Mouse (Mus musculus) heart, embryonic 14.5 days (tissue): ENCODE results near the gene BC035947. TPM values are rescaled to one million over a fixed set of nuclear protein-coding genes. Genes with fewer than 3 reads are reported as not detected.

ENCODE experiments used
- ATAC-seq: fragments of 200-750 bp; cut with Nextera tagmentation; 2 replicates; pipeline ENCODE4 v1.8.0; 2017; ENCODE audit warnings: low read depth, moderate TSS enrichment; ENCODE audit not compliant: insufficient number of reproducible peaks, insufficient read depth, low FRiP score
- H3K27ac ChIP-seq, 2 experiments: fragments of 200-500 bp in 1 of 2; fragments of 300-500 bp in 1 of 2; sonication (generic) in 1 of 2; replicated peaks in 1 of 2; 2 replicates each; pipeline ENCODE4 v1.5.1; 2012 to 2014; ENCODE audit warnings: low read depth in 2 of 2, low read length in 2 of 2, control low read depth in 1 of 2, mild to moderate bottlenecking in 1 of 2, mixed read lengths in 1 of 2; ENCODE audit not compliant: control insufficient read depth in 1 of 2, insufficient read depth in 1 of 2
- H3K27me3 ChIP-seq: fragments of 300-500 bp; sonication (generic); 2 replicates; pipeline ENCODE4 v1.6.1; 2014; ENCODE audit warnings: mild to moderate bottlenecking, low read length, control low read depth; ENCODE audit not compliant: control insufficient read depth, insufficient read depth
- H3K36me3 ChIP-seq: fragments of 300-500 bp; sonication (generic); 2 replicates; pipeline ENCODE4 v1.6.1; 2014; ENCODE audit warnings: mild to moderate bottlenecking, control low read depth, low read length, mixed read lengths; ENCODE audit not compliant: control insufficient read depth, insufficient read depth
- H3K4me1 ChIP-seq, 2 experiments: fragments of 200-500 bp in 1 of 2; fragments of 300-500 bp in 1 of 2; sonication (generic) in 1 of 2; 2 replicates each; pipeline ENCODE4 v1.6.1; 2012 to 2014; ENCODE audit warnings: low read length in 2 of 2, control low read depth in 1 of 2, mixed read lengths in 1 of 2; ENCODE audit not compliant: control insufficient read depth in 2 of 2, insufficient read depth in 2 of 2
- H3K4me2 ChIP-seq: fragments of 300-500 bp; sonication (generic); 2 replicates; pipeline ENCODE4 v1.6.1; 2014; ENCODE audit warnings: mild to moderate bottlenecking, low read length
- H3K4me3 ChIP-seq, 2 experiments: fragments of 200-500 bp in 1 of 2; fragments of 300-500 bp in 1 of 2; sonication (generic) in 1 of 2; 2 replicates each; pipeline ENCODE4 v1.5.1; 2012 to 2014; ENCODE audit warnings: low read length in 2 of 2, mild to moderate bottlenecking in 2 of 2, control low read depth in 1 of 2, low read depth in 1 of 2, moderate library complexity in 1 of 2; ENCODE audit not compliant: control insufficient read depth in 1 of 2, insufficient read depth in 1 of 2
- H3K9ac ChIP-seq: fragments of 300-500 bp; sonication (generic); 2 replicates; pipeline ENCODE4 v1.6.1; 2014; ENCODE audit warnings: mild to moderate bottlenecking, low read length
- H3K9me3 ChIP-seq: fragments of 300-500 bp; sonication (generic); 2 replicates; pipeline ENCODE4 v1.6.1; 2016; ENCODE audit warnings: low read length, control low read depth; ENCODE audit not compliant: control insufficient read depth
- WGBS: fragments of 180-500 bp; shearing (Covaris S2); extraction: QIAGEN DNeasy Blood & Tissue Kit; methylation state at CpG from one replicate; pipeline ENCODE4 v1.1.7; 2014; 5-methylcytosine and 5-hydroxymethylcytosine counted together
- polyA plus RNA-seq: library from polyadenylated mRNA; unstranded; fragments of >200 nt; fragmentation: Nextera tagmentation; extraction: Ambion mirVana; gene quantifications from 2 replicates; pipeline ENCODE4 v1.2.1, GENCODE M21; 2014

BC035947 gene
- polyA plus RNA-seq, 1 experiment from 2014 or later, result not detected

- ATAC-seq, result no peak
- 86% methylated on average over 16 of the region's 16 CpGs for WGBS
Measured at GRCm38 (mm10) chr1:78501036-78501435, 10.9 kb downstream of the BC035947 start.

DNA sequence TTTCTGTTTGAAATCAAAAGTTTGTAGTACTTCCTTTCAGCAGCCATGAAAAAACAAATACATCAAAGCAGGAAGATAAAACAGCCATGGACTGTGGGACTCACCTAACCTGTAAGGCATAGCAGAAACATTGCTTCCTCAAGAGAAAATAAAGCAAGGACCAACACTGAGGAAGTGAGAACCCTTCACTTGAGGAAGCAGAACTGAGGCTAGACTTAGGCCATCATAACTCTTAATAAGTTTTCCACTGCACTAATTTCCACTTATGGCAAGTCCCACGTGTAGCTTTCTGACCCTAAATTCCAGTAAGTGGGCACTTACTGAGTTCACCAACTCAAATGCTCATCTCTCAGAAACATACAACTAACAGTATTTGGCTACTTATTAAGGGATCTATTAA, 21.8 kb downstream of the BC035947 start:
- H3K4me1 ChIP-seq, result peaks cover 0 to 15% of the 10 kb centered on the region in 2 experiments; a peak in 2 of 4 replicates
- no peaks in the 10 kb centered on the region for H3K36me3 ChIP-seq
- H3K9ac ChIP-seq, result no peak overlapping the region
- WGBS, result 70% methylated on average over 1 of the region's 1 CpGs
- no peaks in the 10 kb centered on the region for H3K9me3 ChIP-seq
- H3K4me2 ChIP-seq, result no peak overlapping the region
- H3K27me3 ChIP-seq, result no peaks in the 10 kb centered on the region
- no peak for ATAC-seq
- no peak overlapping the region for H3K27ac ChIP-seq
- H3K4me3 ChIP-seq, result no peak overlapping the region

More at GRCm38 (mm10) chr1:78501036-78501435, 10.9 kb downstream of the BC035947 start:
- Histone ChIP-seq H3K9ac (no peak overlapping the region), H3K9me3 (no peaks in the 10 kb centered on the region), H3K27me3 (no peaks in the 10 kb centered on the region), H3K27ac (no peak overlapping the region), H3K4me1 (no peaks in the 10 kb centered on the region), H3K4me3 (no peak overlapping the region), H3K36me3 (no peaks in the 10 kb centered on the region), H3K4me2 (no peak overlapping the region)

DNA sequence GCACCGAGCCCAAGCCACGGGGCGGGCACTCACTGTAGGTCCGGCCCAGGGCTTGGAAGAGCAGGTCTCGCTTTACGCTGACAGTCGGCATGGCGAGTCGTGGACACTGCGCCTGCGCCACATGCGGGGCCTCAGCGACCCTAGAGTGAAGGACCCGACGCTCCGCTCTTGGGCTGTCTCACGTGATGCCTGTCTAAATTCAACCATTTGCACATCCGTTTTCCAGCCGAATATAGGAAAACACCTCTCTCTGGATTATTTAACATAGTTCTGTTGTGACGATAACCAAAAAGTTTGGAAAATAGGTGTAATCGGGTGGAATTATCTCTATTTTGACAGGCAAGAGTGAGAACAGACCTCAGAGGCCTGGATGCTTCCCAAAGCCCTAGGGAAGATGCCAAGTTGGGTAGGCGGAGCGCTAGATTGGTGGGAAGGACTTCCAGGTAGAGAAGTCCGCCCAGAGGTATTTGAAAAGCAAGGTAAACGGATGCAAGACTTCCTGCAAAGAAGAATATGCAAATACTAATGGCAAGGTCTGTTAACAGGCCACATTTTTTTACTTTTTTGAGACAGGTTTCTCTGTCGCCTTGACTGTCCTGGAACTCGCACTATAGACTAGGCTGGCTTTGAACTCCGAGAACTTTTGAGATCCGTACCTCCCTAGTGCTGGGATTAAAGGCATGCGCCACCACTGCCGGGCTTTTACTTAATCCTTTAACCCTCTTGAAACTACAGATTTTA, 23.0 kb downstream of the BC035947 start, which contains the start of gene Farsb:
Gene Farsb, minus strand, starts transcription at position 146 of the 741 bp plus-strand sequence.
- Histone ChIP-seq H3K9me3 (no peaks in the 10 kb centered on the region), H3K36me3 (no peaks in the 10 kb centered on the region), H3K4me3 (peak within 1 kb of the TSS; percentile 65 to 95), H3K27me3 (no peaks in the 10 kb centered on the region), H3K4me1 (peaks cover 0 to 15% of the 10 kb centered on the region in 2 experiments; a peak in 2 of 4 replicates), H3K4me2 (peak within 1 kb of the TSS; percentile 85), H3K9ac (peak within 1 kb of the TSS; percentile 93), H3K27ac (peak within 1 kb of the TSS; percentile 65 to 77)
- peak; percentile 96 for ATAC-seq
- WGBS, result 0% methylated on average over 31 of the region's 31 CpGs

DNA sequence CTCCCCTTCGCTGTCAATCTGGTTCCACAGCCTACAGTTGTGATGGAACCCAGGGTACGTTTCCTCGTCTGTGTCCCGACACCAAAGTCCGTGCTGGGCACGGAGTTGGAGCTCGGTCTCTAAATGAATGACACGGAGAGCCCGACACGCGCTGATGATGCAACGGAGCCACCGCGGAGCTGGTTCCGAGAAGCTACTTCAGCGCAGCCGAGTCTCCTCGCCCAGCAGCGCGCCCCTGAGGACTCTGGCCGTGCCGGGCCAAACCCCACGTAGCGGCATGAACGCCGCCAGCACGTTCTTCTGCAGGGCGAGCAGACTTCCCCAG, 23.6 kb downstream of the BC035947 start:
- WGBS, result 1% methylated on average over 28 of the region's 28 CpGs
- Histone ChIP-seq H3K4me3 (peak overlapping the region; percentile 65 to 95), H3K4me2 (peak overlapping the region; percentile 85), H3K9me3 (no peaks in the 10 kb centered on the region), H3K27me3 (no peaks in the 10 kb centered on the region), H3K27ac (peak overlapping the region in 1 of 2 experiments; percentile 77; a peak in 3 of 4 replicates), H3K4me1 (peaks cover 0 to 15% of the 10 kb centered on the region in 2 experiments; a peak in 2 of 4 replicates), H3K9ac (peak overlapping the region; percentile 93), H3K36me3 (no peaks in the 10 kb centered on the region)
- ATAC-seq, result no peak

DNA sequence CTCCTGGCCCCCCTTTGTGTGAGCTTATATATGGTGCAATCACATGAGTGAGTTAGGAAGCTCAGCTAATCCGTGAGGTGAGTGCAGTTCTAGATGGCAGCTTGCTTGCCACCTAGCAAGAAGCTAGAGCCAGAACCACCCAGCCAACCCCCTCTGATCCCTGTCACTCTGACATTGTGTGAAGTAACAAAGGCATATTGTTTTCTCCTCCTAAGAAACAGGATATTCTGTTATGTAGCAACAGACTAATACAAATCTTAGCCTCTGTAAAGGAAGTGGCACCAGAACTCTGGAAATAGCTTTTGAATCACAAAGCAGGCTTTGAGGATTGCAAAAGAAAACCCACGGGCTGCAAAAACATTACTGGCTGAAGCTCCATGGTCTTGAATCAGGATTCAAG, 27.6 kb downstream of the BC035947 start:
- no peaks in the 10 kb centered on the region for H3K9me3 ChIP-seq
- no peak overlapping the region for H3K9ac ChIP-seq
- H3K27me3 ChIP-seq, result no peaks in the 10 kb centered on the region
- H3K4me3 ChIP-seq, result no peak overlapping the region
- no peak for ATAC-seq
- no peak overlapping the region for H3K4me2 ChIP-seq
- H3K4me1 ChIP-seq, result peaks cover 0 to 12% of the 10 kb centered on the region in 2 experiments; a peak in 2 of 4 replicates
- H3K27ac ChIP-seq, result no peak overlapping the region; a peak in 1 of 4 replicates
- peaks cover 17% of the 10 kb centered on the region for H3K36me3 ChIP-seq
- WGBS, result 71% methylated on average over 2 of the region's 2 CpGs

DNA sequence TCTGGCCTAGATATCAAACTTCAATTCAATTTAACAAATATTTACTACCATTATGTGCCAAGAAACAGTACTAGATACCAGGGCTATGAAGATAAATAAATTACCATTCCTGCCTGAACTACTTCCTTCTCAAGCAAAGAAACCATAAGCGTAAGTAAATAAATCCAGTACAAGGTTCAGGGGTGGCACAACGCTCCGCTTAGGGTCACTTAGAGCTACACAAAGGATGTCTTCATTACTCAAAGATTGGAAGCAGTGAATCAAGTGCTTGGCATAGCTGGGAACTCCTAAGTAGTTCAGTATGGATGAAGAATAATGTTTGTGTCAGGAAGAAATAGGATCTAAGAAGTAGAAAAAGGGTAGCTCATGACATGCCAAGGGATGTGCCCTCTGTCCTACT, 28.5 kb downstream of the BC035947 start:
- Histone ChIP-seq H3K4me1 (peaks cover 0 to 12% of the 10 kb centered on the region in 2 experiments; a peak in 2 of 4 replicates), H3K36me3 (peaks cover 26% of the 10 kb centered on the region), H3K4me2 (no peak overlapping the region), H3K4me3 (no peak overlapping the region), H3K9ac (no peak overlapping the region), H3K27me3 (no peaks in the 10 kb centered on the region), H3K27ac (no peak overlapping the region), H3K9me3 (no peaks in the 10 kb centered on the region)
- ATAC-seq, result no peak
- WGBS, result 98% methylated on average over 3 of the region's 3 CpGs

DNA sequence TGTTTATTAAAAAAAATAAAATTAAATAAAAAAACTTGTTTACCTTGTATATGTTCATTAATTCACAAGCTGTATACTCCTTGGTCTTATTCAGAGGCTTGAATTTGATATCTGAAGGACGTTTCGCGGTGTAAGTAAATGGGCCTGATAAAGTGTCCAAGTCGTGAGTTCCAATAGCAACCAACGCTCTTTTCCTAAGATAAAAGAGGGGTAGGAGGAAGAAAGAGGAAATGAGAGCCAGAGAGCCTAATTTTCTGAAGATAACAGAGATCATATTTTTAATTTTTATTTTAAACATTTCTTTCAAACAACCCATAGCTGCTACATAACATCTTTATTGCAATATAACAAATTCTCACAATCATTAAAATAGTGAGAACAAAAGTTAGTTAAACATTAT, 39.5 kb downstream of the BC035947 start:
- peaks cover 84% of the 10 kb centered on the region for H3K36me3 ChIP-seq
- no peaks in the 10 kb centered on the region for H3K27me3 ChIP-seq
- no peaks in the 10 kb centered on the region for H3K4me1 ChIP-seq
- no peak overlapping the region for H3K9ac ChIP-seq
- no peak overlapping the region for H3K27ac ChIP-seq
- no peak overlapping the region for H3K4me2 ChIP-seq
- no peak overlapping the region for H3K4me3 ChIP-seq
- 84% methylated on average over 5 of the region's 5 CpGs for WGBS
- H3K9me3 ChIP-seq, result no peaks in the 10 kb centered on the region
- no peak for ATAC-seq
